Mouse (Mus musculus): Measurements from ENCODE around the gene Kctd17.
A peak's percentile ranks its signal among the peaks of the same experiment; 100 is the strongest.

The Kctd17 gene

GRCm38 (mm10) chr15:78416937-78417336, 11.4 kb upstream of the Kctd17 start:
- peak; percentile 62 to 81 for DNase-seq

GRCm38 (mm10) chr15:78420395-78420794, 8.0 kb upstream of the Kctd17 start:
- DNase-seq: no peak

- peak; percentile 80 to 89 for DNase-seq
These were observed 6.1 kb upstream of the Kctd17 start for GRCm38 (mm10) chr15:78422046-78422956.

GRCm38 (mm10) chr15:78424507-78424906, 3.9 kb upstream of the Kctd17 start:
- DNase-seq: peak; percentile 77 to 85

- DNase-seq: no peak
These were observed 3.1 kb upstream of the Kctd17 start for GRCm38 (mm10) chr15:78425230-78425629.

- no peak for DNase-seq
These were observed 735 bp downstream of the Kctd17 start for GRCm38 (mm10) chr15:78429139-78429459.

- no peak for DNase-seq
These were observed 1.7 kb downstream of the Kctd17 start for GRCm38 (mm10) chr15:78429871-78430622.

- no peak for DNase-seq
These were observed 2.5 kb downstream of the Kctd17 start for GRCm38 (mm10) chr15:78430874-78431273.

- DNase-seq: no peak
These were observed 3.3 kb downstream of the Kctd17 start for GRCm38 (mm10) chr15:78431541-78432121.

- no peak for DNase-seq
These were observed 6.6 kb downstream of the Kctd17 start for GRCm38 (mm10) chr15:78434896-78435520.

- no peak for DNase-seq
These were observed 7.3 kb downstream of the Kctd17 start for GRCm38 (mm10) chr15:78435681-78436080.

GRCm38 (mm10) chr15:78436380-78437192, 8.2 kb downstream of the Kctd17 start:
- DNase-seq: peak; percentile 82 to 88

GRCm38 (mm10) chr15:78437237-78438017, 9.1 kb downstream of the Kctd17 start:
- peak; percentile 37 to 45 for DNase-seq

- DNase-seq: no peak
These were observed 9.6 kb downstream of the Kctd17 start for GRCm38 (mm10) chr15:78438018-78438394.

- no peak for DNase-seq
These were observed 10.1 kb downstream of the Kctd17 start for GRCm38 (mm10) chr15:78438505-78438904.

- no peak for DNase-seq
These were observed 10.6 kb downstream of the Kctd17 start for GRCm38 (mm10) chr15:78438973-78439372.

- no peak for DNase-seq
These were observed 13.9 kb downstream of the Kctd17 start for GRCm38 (mm10) chr15:78442231-78442630.

GRCm38 (mm10) chr15:78443857-78444256, 15.5 kb downstream of the Kctd17 start:
- no peak for DNase-seq

GRCm38 (mm10) chr15:78447121-78447520, 18.8 kb downstream of the Kctd17 start:
- peak; percentile 34 to 40 for DNase-seq

GRCm38 (mm10) chr15:78447746-78448535, 19.6 kb downstream of the Kctd17 start:
- DNase-seq: peak; percentile 89 to 95
